Mouse (Mus musculus) intestine, embryonic 14.5 days (tissue): ENCODE measurements around the gene Btbd7. TPM values are rescaled to one million over a fixed set of nuclear protein-coding genes. Genes with fewer than 3 reads are reported as not detected.

Source experiments
- ATAC-seq: fragments of 200-750 bp; cut with Nextera tagmentation; replicated peaks from 2 replicates; pipeline ENCODE4 v1.8.0; 2017; ENCODE audit warnings: low read depth, moderate number of reproducible peaks, moderate TSS enrichment, moderate library complexity; ENCODE audit not compliant: low FRiP score, low TSS enrichment
- DNase-seq: peaks from one replicate; pipeline ENCODE4 v3.0.0-alpha.2; 2018; ENCODE audit warnings: low spot score
- H3K27ac ChIP-seq: fragments of 300-500 bp; sonication (generic); 2 replicates; pipeline ENCODE4 v1.5.1; 2014; ENCODE audit warnings: low read depth, mild to moderate bottlenecking, control low read depth
- H3K27me3 ChIP-seq: fragments of 300-500 bp; sonication (generic); replicated peaks from 2 replicates; pipeline ENCODE4 v1.6.1; 2014; ENCODE audit warnings: low read length, control low read depth; ENCODE audit not compliant: control insufficient read depth, insufficient read depth
- H3K36me3 ChIP-seq: fragments of 300-500 bp; sonication (generic); 2 replicates; pipeline ENCODE4 v1.6.1; 2014; ENCODE audit warnings: low read length, control low read depth; ENCODE audit not compliant: control insufficient read depth, insufficient read depth
- H3K4me1 ChIP-seq: fragments of 300-500 bp; sonication (generic); replicated peaks from 2 replicates; pipeline ENCODE4 v1.6.1; 2014; ENCODE audit warnings: low read length, control low read depth, mixed read lengths; ENCODE audit not compliant: control insufficient read depth, insufficient read depth
- H3K4me2 ChIP-seq: fragments of 300-500 bp; sonication (generic); 2 replicates; pipeline ENCODE4 v1.6.1; 2014; ENCODE audit warnings: low read length
- H3K4me3 ChIP-seq: fragments of 300-500 bp; sonication (generic); 2 replicates; pipeline ENCODE4 v1.5.1; 2014; ENCODE audit warnings: low read depth, low read length, control low read depth, mixed read lengths
- H3K9ac ChIP-seq: fragments of 300-500 bp; sonication (generic); 2 replicates; pipeline ENCODE4 v1.6.1; 2014; ENCODE audit warnings: mild to moderate bottlenecking, low read length
- H3K9me3 ChIP-seq: fragments of 300-500 bp; sonication (generic); 2 replicates; pipeline ENCODE4 v1.6.1; 2016; ENCODE audit warnings: low read length, control low read depth; ENCODE audit not compliant: control insufficient read depth
- WGBS: fragments of 180-500 bp; shearing (Covaris S2); extraction: QIAGEN DNeasy Blood & Tissue Kit; methylation state at CpG from one replicate; pipeline ENCODE4 v1.1.7; 2014; 5-methylcytosine and 5-hydroxymethylcytosine counted together
- polyA plus RNA-seq: library from polyadenylated mRNA; unstranded; fragments of >200 nt; fragmentation: Nextera tagmentation; extraction: Ambion mirVana; gene quantifications from 2 replicates; pipeline ENCODE4 v1.2.1, GENCODE M21; 2014

Gene Btbd7
- polyA plus RNA-seq: 19.7 and 22.0 TPM in 2 replicates

DNA sequence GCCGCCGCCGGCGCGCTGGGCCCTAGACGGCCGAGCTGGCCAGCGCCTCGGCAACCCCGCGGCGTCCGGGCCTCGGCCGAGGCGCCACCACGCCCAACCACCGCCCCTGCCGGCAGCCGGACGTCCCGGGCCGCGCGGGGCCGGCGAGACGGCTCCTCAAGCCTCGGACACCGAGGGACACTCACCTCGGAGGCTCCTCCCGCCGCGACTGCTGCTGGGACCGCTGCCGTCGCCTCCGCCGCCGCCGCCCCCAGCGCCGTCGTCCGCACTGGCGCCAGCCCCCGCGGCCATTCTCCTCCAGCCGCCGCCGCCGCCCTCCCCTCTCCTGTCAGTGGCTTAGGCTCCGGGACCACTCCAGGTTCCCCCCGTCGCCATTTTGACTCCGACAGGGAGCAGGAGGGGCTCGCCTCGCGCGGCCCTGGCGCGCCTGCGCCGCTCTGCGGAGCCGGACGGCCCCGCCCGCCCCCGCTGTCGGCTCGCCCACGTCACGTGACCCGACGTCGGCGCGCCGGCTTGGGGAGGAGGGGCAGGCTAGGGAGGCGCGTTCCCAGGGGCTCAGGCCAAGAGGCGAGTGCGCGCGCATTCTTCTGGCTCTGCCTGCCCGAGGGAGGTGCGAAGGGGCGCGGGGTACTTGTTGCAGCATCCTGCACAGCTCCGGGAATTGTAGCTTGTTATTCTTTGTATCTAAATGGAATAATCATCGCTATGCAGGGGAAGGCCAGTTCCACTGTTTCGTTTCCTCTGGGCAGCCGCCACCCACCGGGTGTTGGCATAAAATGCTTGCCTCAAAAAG, at the start of gene Btbd7:
Gene Btbd7 (minus strand): TSS at position 441 of the 793 bp plus-strand sequence.
- H3K9ac ChIP-seq: peak within 1 kb of the TSS; percentile 89
- WGBS: under 1% methylated on average over 65 of the region's 95 CpGs
- peak within 1 kb of the TSS; percentile 96 for H3K27ac ChIP-seq
- no peaks in the 10 kb centered on the region for H3K27me3 ChIP-seq
- H3K4me3 ChIP-seq: peak within 1 kb of the TSS; percentile 82
- peak; percentile 95 for ATAC-seq
- peak within 1 kb of the TSS; percentile 94 for H3K4me2 ChIP-seq
- H3K36me3 ChIP-seq: no peaks in the 10 kb centered on the region
- peaks cover 8% of the 10 kb centered on the region for H3K4me1 ChIP-seq
- peak; percentile 96 for DNase-seq
- no peaks in the 10 kb centered on the region for H3K9me3 ChIP-seq

DNA sequence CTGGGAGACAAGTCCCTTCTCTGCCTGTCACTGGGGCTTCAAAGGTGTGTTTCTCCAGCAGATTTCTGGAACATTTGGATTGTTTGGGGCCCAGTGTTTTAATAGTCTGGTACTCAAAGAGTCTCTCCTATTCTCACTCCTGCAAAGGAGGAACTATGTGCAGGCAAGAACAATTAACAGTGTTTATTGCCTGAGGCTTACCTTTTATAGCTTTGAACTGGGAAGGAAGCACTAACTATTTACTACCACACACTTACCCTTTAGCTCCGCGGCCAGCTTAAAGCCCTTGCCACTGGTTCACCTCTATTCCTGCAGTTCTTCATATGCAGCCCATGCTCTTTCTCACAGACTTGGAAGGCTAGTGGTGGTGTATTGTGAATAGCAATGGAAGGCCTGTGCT, 37.8 kb upstream of the Btbd7 start:
- DNase-seq (no peak), ATAC-seq (no peak)
- Histone ChIP-seq H3K4me1 (no peaks in the 10 kb centered on the region), H3K27me3 (no peaks in the 10 kb centered on the region), H3K9ac (no peak overlapping the region), H3K4me3 (no peak overlapping the region), H3K36me3 (no peaks in the 10 kb centered on the region), H3K9me3 (no peaks in the 10 kb centered on the region), H3K4me2 (no peak overlapping the region), H3K27ac (no peak overlapping the region)
- 32% methylated on average over 2 of the region's 2 CpGs for WGBS

DNA sequence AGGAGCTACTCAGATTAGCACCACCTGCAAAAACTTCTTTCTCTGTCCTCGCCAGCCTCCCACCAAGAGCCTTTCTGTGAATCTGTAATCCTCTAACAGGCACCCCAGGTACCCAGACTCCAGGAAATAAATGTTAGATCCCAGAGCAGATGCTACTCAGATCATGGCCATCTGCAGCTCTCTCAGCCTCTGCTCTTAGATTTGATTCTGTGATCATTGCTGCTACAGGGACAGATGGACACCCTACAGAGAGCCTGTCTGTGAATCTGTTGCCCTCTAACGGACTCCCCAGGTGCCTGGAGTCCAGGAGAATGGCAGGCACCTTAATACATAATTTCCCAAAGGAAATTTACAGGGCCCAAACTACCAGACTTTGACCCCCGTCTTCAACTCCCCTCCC, 29.9 kb upstream of the Btbd7 start:
- Histone ChIP-seq H3K36me3 (no peaks in the 10 kb centered on the region), H3K27ac (no peak overlapping the region), H3K9ac (no peak overlapping the region), H3K4me3 (no peak overlapping the region), H3K4me1 (no peaks in the 10 kb centered on the region), H3K27me3 (no peaks in the 10 kb centered on the region), H3K4me2 (no peak overlapping the region), H3K9me3 (no peaks in the 10 kb centered on the region)
- DNase-seq (no peak), ATAC-seq (no peak)
- 55% methylated on average over 3 of the region's 3 CpGs for WGBS

DNA sequence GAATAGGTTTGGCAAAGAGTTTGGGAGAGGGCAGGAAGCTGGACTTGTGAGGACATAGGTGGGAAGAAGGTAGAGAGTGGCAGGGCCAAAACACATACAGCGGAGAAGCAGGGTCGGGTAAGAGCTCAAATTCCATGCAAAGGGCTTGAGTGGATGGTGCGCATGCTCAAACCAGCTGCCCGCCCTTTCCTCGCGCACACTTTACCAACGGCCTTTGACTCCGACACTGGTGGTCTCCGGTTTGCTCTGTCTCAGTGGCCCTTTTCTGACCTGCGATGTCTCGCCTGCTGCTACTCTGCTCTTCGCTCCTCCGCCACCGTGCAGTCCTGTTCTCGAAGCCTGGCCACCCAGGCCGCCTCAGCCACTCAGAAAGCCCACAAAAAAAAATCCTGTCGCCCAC, 20.8 kb upstream of the Btbd7 start, which contains the start of gene Cox8c:
Gene Cox8c (plus strand): TSS at position 226 of the 400 bp plus-strand sequence.
- DNase-seq: no peak
- Histone ChIP-seq H3K36me3 (no peaks in the 10 kb centered on the region), H3K4me2 (no peak within 1 kb of the TSS), H3K9ac (no peak within 1 kb of the TSS), H3K27ac (no peak within 1 kb of the TSS), H3K4me1 (no peaks in the 10 kb centered on the region), H3K27me3 (no peaks in the 10 kb centered on the region), H3K9me3 (no peaks in the 10 kb centered on the region), H3K4me3 (no peak within 1 kb of the TSS)
- 87% methylated on average over 17 of the region's 17 CpGs for WGBS
- ATAC-seq: no peak

DNA sequence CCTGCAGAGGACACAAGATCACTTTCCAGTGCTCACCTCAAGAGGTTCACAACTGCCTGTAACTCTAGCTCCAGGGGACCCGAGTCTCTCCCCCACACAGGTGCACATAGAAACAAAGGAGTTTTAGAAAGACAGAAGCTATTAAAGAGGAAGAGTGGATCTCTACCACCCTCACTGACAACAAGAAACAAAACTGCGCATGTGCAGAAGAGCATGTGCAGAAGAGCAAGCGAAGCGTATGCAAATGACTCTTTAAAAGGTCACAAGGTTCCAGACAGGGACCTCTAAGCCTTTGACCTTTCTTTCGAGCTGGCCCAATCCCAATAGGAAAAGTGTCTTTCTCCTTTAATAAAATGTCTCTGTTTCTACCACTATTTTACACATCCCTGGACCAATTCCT, 10.3 kb upstream of the Btbd7 start:
- Histone ChIP-seq H3K4me3 (no peak overlapping the region), H3K9me3 (no peaks in the 10 kb centered on the region), H3K4me2 (no peak overlapping the region), H3K4me1 (no peaks in the 10 kb centered on the region), H3K27ac (no peak overlapping the region), H3K36me3 (no peaks in the 10 kb centered on the region), H3K9ac (no peak overlapping the region), H3K27me3 (no peaks in the 10 kb centered on the region)
- no peak for DNase-seq
- ATAC-seq: no peak
- 72% methylated on average over 5 of the region's 5 CpGs for WGBS

- Histone ChIP-seq H3K4me3 (no peak overlapping the region), H3K27me3 (no peaks in the 10 kb centered on the region), H3K9me3 (no peaks in the 10 kb centered on the region), H3K9ac (no peak overlapping the region), H3K4me2 (no peak overlapping the region), H3K27ac (no peak overlapping the region), H3K4me1 (no peaks in the 10 kb centered on the region), H3K36me3 (no peaks in the 10 kb centered on the region)
- WGBS: 65% methylated on average over 10 of the region's 10 CpGs
- ATAC-seq (no peak), DNase-seq (no peak)
Measured at GRCm38 (mm10) chr12:102887366-102887765, 9.1 kb upstream of the Btbd7 start.

- Histone ChIP-seq H3K4me2 (no peak overlapping the region), H3K9ac (no peak overlapping the region), H3K27ac (no peak overlapping the region), H3K4me1 (no peaks in the 10 kb centered on the region), H3K27me3 (no peaks in the 10 kb centered on the region), H3K4me3 (no peak overlapping the region), H3K36me3 (no peaks in the 10 kb centered on the region), H3K9me3 (no peaks in the 10 kb centered on the region)
- WGBS: 24% methylated on average over 5 of the region's 5 CpGs
- ATAC-seq (no peak), DNase-seq (peak; percentile 53)
Measured at GRCm38 (mm10) chr12:102885735-102886134, 7.5 kb upstream of the Btbd7 start.

- peak overlapping the region; percentile 48 for H3K4me2 ChIP-seq
- no peaks in the 10 kb centered on the region for H3K9me3 ChIP-seq
- peak; percentile 50 for DNase-seq
- H3K9ac ChIP-seq: peak overlapping the region; percentile 89
- ATAC-seq: no peak
- peak overlapping the region; percentile 82 for H3K4me3 ChIP-seq
- 23% methylated on average over 7 of the region's 7 CpGs for WGBS
- H3K36me3 ChIP-seq: no peaks in the 10 kb centered on the region
- peak overlapping the region; percentile 52 for H3K27ac ChIP-seq
- H3K4me1 ChIP-seq: peaks cover 8% of the 10 kb centered on the region
- H3K27me3 ChIP-seq: no peaks in the 10 kb centered on the region
Measured at GRCm38 (mm10) chr12:102878901-102879300, 630 bp upstream of the Btbd7 start.
